ENCODE assay signal across 7 mouse cellular contexts in genomic region chr17:26068024-26068830, GRCm38 (mm10). TPM values are rescaled to one million over a fixed set of nuclear protein-coding genes. Genes with fewer than 3 reads are reported as not detected.
A peak's percentile ranks its signal among the peaks of the same experiment; 100 is the strongest.
DNase-seq lines count a peak whose midpoint lies in the region; ATAC-seq and TF ChIP-seq lines count a peak whose summit lies in the region.

No protein-coding gene starts in this region.

- H3K27me3 ChIP-seq in embryonic facial prominence, embryonic 13.5 days: 0 out of 2 replicates have a peak, but pooled peaks cover 3% of the 10 kb centered on the region
- peaks cover 8% of the 10 kb centered on the region; the same call in 1 of the 2 replicates for H3K27me3 ChIP-seq in heart, embryonic 15.5 days
- peaks cover 17% of the 10 kb centered on the region for H3K27me3 ChIP-seq in limb, embryonic 13.5 days
- H3K27me3 ChIP-seq in myocyte (ENCODE audit: control insufficient read depth, insufficient read depth, insufficient read length): no peaks in the 10 kb centered on the region

- H3K9ac ChIP-seq in embryonic facial prominence, embryonic 13.5 days: peak overlapping the region; percentile 88
- peak overlapping the region; percentile 75 for H3K9ac ChIP-seq in heart, embryonic 15.5 days
- H3K9ac ChIP-seq in limb, embryonic 13.5 days: peak overlapping the region; percentile 93

- H3K9me3 ChIP-seq in embryonic facial prominence, embryonic 13.5 days: no peaks in the 10 kb centered on the region
- no peaks in the 10 kb centered on the region for H3K9me3 ChIP-seq in heart, embryonic 15.5 days (replicated peaks)
- H3K9me3 ChIP-seq in limb, embryonic 13.5 days: no peaks in the 10 kb centered on the region

- peak overlapping the region; percentile 99 for H3K4me2 ChIP-seq in embryonic facial prominence, embryonic 13.5 days
- peak overlapping the region; percentile 96 for H3K4me2 ChIP-seq in heart, embryonic 15.5 days
- H3K4me2 ChIP-seq in limb, embryonic 13.5 days (replicated peaks): peak overlapping the region; percentile 99
- peak overlapping the region; percentile 92 for H3K4me2 ChIP-seq in myocyte (ENCODE audit: low read depth)

- H3K4me3 ChIP-seq in embryonic facial prominence, embryonic 13.5 days: peak overlapping the region; percentile 72
- peak overlapping the region; percentile 77 for H3K4me3 ChIP-seq in heart, embryonic 15.5 days
- H3K4me3 ChIP-seq in limb, embryonic 13.5 days: peak overlapping the region; percentile 90
- peak overlapping the region; percentile 60 for H3K4me3 ChIP-seq in myocyte

- WGBS in embryonic facial prominence, embryonic 13.5 days: under 1% methylated on average over 44 of the region's 44 CpGs
- 2% methylated on average over 44 of the region's 44 CpGs for WGBS in heart, embryonic 15.5 days
- WGBS in limb, embryonic 13.5 days: 1% methylated on average over 43 of the region's 44 CpGs

- ATAC-seq in embryonic facial prominence, embryonic 13.5 days (ENCODE audit: insufficient number of reproducible peaks, insufficient read depth, low FRiP score, low TSS enrichment, low read depth): no peak
- ATAC-seq in heart, embryonic 15.5 days (replicated peaks; ENCODE audit: insufficient number of reproducible peaks, insufficient read depth, low FRiP score, low read depth): peak; percentile 32; the same call in 1 of the 2 replicates
- ATAC-seq in limb, embryonic 13.5 days (ENCODE audit: low FRiP score, low read depth): no peak

- peaks cover 20% of the 10 kb centered on the region for H3K36me3 ChIP-seq in embryonic facial prominence, embryonic 13.5 days
- no peaks in the 10 kb centered on the region for H3K36me3 ChIP-seq in heart, embryonic 15.5 days
- H3K36me3 ChIP-seq in limb, embryonic 13.5 days: peaks cover 16% of the 10 kb centered on the region
- H3K36me3 ChIP-seq in myocyte (ENCODE audit: control insufficient read depth, insufficient read depth): no peaks in the 10 kb centered on the region

- DNase-seq in urinary bladder, adult 2 months (ENCODE audit: low spot score): peak; percentile 27
- DNase-seq in urinary bladder, postnatal 4 days (ENCODE audit: low spot score in 2 of 2): no peak
- no peak for DNase-seq in layer of hippocampus, adult 11-12 months (ENCODE audit: low spot score)

- peaks cover 50% of the 10 kb centered on the region for H3K4me1 ChIP-seq in embryonic facial prominence, embryonic 13.5 days
- H3K4me1 ChIP-seq in heart, embryonic 15.5 days (replicated peaks): peaks cover 47% of the 10 kb centered on the region
- peaks cover 48% of the 10 kb centered on the region for H3K4me1 ChIP-seq in limb, embryonic 13.5 days

- peak overlapping the region; percentile 27 for H3ac ChIP-seq in myocyte (ENCODE audit: control insufficient read depth, insufficient read length)

- TF ChIP-seq POLR2A in myocyte (IDR thresholded peaks at IDR 0.05; ENCODE audit: insufficient read length, low read depth): no peak

- H3K27ac ChIP-seq in embryonic facial prominence, embryonic 13.5 days: 0 out of 2 replicates have a peak overlapping the region, but pooled peaks have one; percentile 83
- H3K27ac ChIP-seq in heart, embryonic 15.5 days: no peak overlapping the region
- no peak overlapping the region for H3K27ac ChIP-seq in limb, embryonic 13.5 days

- H3K79me2 ChIP-seq in myocyte (ENCODE audit: control insufficient read depth, insufficient read depth): peaks cover 53% of the 10 kb centered on the region

TF ChIP-seq in myocyte, 11 proteins besides CTCF, POLR2A, EP300 and RAD21:
- peak in 1 of 3 experiments; percentile 41 for TF ChIP-seq MYOG (IDR thresholded peaks at IDR 0.05; ENCODE audit: control insufficient read depth in 1 of 3, insufficient read depth in 1 of 3, insufficient read length in 2 of 3, low read depth in 2 of 3)
- TF ChIP-seq CEBPB (IDR thresholded peaks at IDR 0.05; ENCODE audit: insufficient read depth, poor library complexity, severe bottlenecking): no peak

RNA-seq across cellular contexts. Expression of gene Rab11fip3, which starts 1.1 kb away (rescaled TPM):
- polyA plus RNA-seq in urinary bladder, adult 2 months (2012; rRNA removed): 21.2 and 28.6 TPM in 2 replicates
- polyA plus RNA-seq in embryonic facial prominence, embryonic 13.5 days (2015; fragmentation: Nextera tagmentation; extraction: Ambion mirVana): 22.8 and 23.5 TPM in 2 replicates
- polyA plus RNA-seq in heart, embryonic 15.5 days (2015; fragmentation: Nextera tagmentation; extraction: Ambion mirVana): 10.2 and 12.8 TPM in 2 replicates
- 19.5 and 20.5 TPM in 2 replicates for polyA plus RNA-seq in limb, embryonic 13.5 days (2015; fragmentation: Nextera tagmentation; extraction: Ambion mirVana)
- 19.7 TPM for polyA plus RNA-seq in myocyte (2012; fragmentation: generic; extraction: Trizol)

RNA-seq across cellular contexts. Expression of gene Decr2, which starts 21.9 kb away (rescaled TPM):
- polyA plus RNA-seq in urinary bladder, adult 2 months (2012; rRNA removed): 81.4 and 105 TPM in 2 replicates
- 42.9 and 44.9 TPM in 2 replicates for polyA plus RNA-seq in embryonic facial prominence, embryonic 13.5 days (2015; fragmentation: Nextera tagmentation; extraction: Ambion mirVana)
- 36.0 and 36.9 TPM in 2 replicates for polyA plus RNA-seq in heart, embryonic 15.5 days (2015; fragmentation: Nextera tagmentation; extraction: Ambion mirVana)
- polyA plus RNA-seq in limb, embryonic 13.5 days (2015; fragmentation: Nextera tagmentation; extraction: Ambion mirVana): 35.3 and 36.2 TPM in 2 replicates
- polyA plus RNA-seq in myocyte (2012; fragmentation: generic; extraction: Trizol): 8.3 TPM

RNA-seq across cellular contexts. Expression of gene Nme4, which starts 27.2 kb away (rescaled TPM):
- 13.9 and 20.6 TPM in 2 replicates for polyA plus RNA-seq in urinary bladder, adult 2 months (2012; rRNA removed)
- polyA plus RNA-seq in embryonic facial prominence, embryonic 13.5 days (2015; fragmentation: Nextera tagmentation; extraction: Ambion mirVana): 138 and 142 TPM in 2 replicates
- polyA plus RNA-seq in heart, embryonic 15.5 days (2015; fragmentation: Nextera tagmentation; extraction: Ambion mirVana): 48.8 and 61.8 TPM in 2 replicates
- polyA plus RNA-seq in limb, embryonic 13.5 days (2015; fragmentation: Nextera tagmentation; extraction: Ambion mirVana): 125 and 135 TPM in 2 replicates
- polyA plus RNA-seq in myocyte (2012; fragmentation: generic; extraction: Trizol): 23.9 TPM

RNA-seq across cellular contexts. Expression of gene Tmem8, which starts 44.9 kb away (rescaled TPM):
- polyA plus RNA-seq in urinary bladder, adult 2 months (2012; rRNA removed): 17.1 and 21.8 TPM in 2 replicates
- polyA plus RNA-seq in embryonic facial prominence, embryonic 13.5 days (2015; fragmentation: Nextera tagmentation; extraction: Ambion mirVana): 1.4 and 1.7 TPM in 2 replicates
- polyA plus RNA-seq in heart, embryonic 15.5 days (2015; fragmentation: Nextera tagmentation; extraction: Ambion mirVana): 0.77 and 1.3 TPM in 2 replicates
- polyA plus RNA-seq in limb, embryonic 13.5 days (2015; fragmentation: Nextera tagmentation; extraction: Ambion mirVana): 0.97 and 1.0 TPM in 2 replicates
- polyA plus RNA-seq in myocyte (2012; fragmentation: generic; extraction: Trizol): 1.5 TPM

RNA-seq across cellular contexts. Expression of gene Mrpl28, which starts 55.1 kb away (rescaled TPM):
- 62.8 and 76.4 TPM in 2 replicates for polyA plus RNA-seq in urinary bladder, adult 2 months (2012; rRNA removed)
- polyA plus RNA-seq in embryonic facial prominence, embryonic 13.5 days (2015; fragmentation: Nextera tagmentation; extraction: Ambion mirVana): 180 and 209 TPM in 2 replicates
- 195 and 202 TPM in 2 replicates for polyA plus RNA-seq in heart, embryonic 15.5 days (2015; fragmentation: Nextera tagmentation; extraction: Ambion mirVana)
- 193 and 199 TPM in 2 replicates for polyA plus RNA-seq in limb, embryonic 13.5 days (2015; fragmentation: Nextera tagmentation; extraction: Ambion mirVana)
- polyA plus RNA-seq in myocyte (2012; fragmentation: generic; extraction: Trizol): 145 TPM
